Mouse (Mus musculus) retina, embryonic 14.5 days (tissue): Measurements from ENCODE around the gene Klk4.

Source experiments
- DNase-seq: peaks from one replicate; pipeline ENCODE4 v3.0.0-alpha.2; 2015; ENCODE audit warnings: low spot score

Gene Klk4

GRCm38 (mm10) chr7:43880912-43881311 is at the start of gene Klk4:
Klk4 (plus strand) TSS chr7:43881160.
- DNase-seq, result no peak

GRCm38 (mm10) chr7:43841701-43842100 is 39.3 kb upstream of the Klk4 start, which contains the start of gene Klk5:
Klk5 (plus strand) TSS chr7:43841971.
- DNase-seq, result no peak

GRCm38 (mm10) chr7:43843801-43844200 is 37.2 kb upstream of the Klk4 start:
- no peak for DNase-seq

- no peak for DNase-seq
Measured at GRCm38 (mm10) chr7:43851616-43852015, 29.3 kb upstream of the Klk4 start.

- DNase-seq, result no peak
Measured at GRCm38 (mm10) chr7:43854642-43855380, 26.1 kb upstream of the Klk4 start.

GRCm38 (mm10) chr7:43855709-43856108 is 25.3 kb upstream of the Klk4 start:
- DNase-seq, result no peak

- no peak for DNase-seq
Measured at GRCm38 (mm10) chr7:43856307-43856706, 24.7 kb upstream of the Klk4 start.

GRCm38 (mm10) chr7:43857501-43857900 is 23.5 kb upstream of the Klk4 start:
- no peak for DNase-seq

- peak; percentile 41 for DNase-seq
Measured at GRCm38 (mm10) chr7:43860411-43860810, 20.5 kb upstream of the Klk4 start.

- peak; percentile 83 for DNase-seq
Measured at GRCm38 (mm10) chr7:43873237-43873636, 7.7 kb upstream of the Klk4 start.

GRCm38 (mm10) chr7:43873674-43874073 is 7.3 kb upstream of the Klk4 start:
- no peak for DNase-seq

- DNase-seq, result no peak
Measured at GRCm38 (mm10) chr7:43874868-43875375, 6.0 kb upstream of the Klk4 start.

GRCm38 (mm10) chr7:43876444-43876843 is 4.5 kb upstream of the Klk4 start:
- DNase-seq, result no peak

- DNase-seq, result no peak
Measured at GRCm38 (mm10) chr7:43878281-43878680, 2.7 kb upstream of the Klk4 start.

- no peak for DNase-seq
Measured at GRCm38 (mm10) chr7:43882346-43882745, 1.4 kb downstream of the Klk4 start.

- no peak for DNase-seq
Measured at GRCm38 (mm10) chr7:43882811-43883210, 1.9 kb downstream of the Klk4 start.

- DNase-seq, result peak; percentile 71
Measured at GRCm38 (mm10) chr7:43883547-43883946, 2.6 kb downstream of the Klk4 start.

GRCm38 (mm10) chr7:43891365-43891764 is 10.4 kb downstream of the Klk4 start:
- DNase-seq, result no peak

GRCm38 (mm10) chr7:43891788-43892187 is 10.8 kb downstream of the Klk4 start:
- no peak for DNase-seq

- DNase-seq, result peak; percentile 95
Measured at GRCm38 (mm10) chr7:43894836-43895235, 13.9 kb downstream of the Klk4 start.

GRCm38 (mm10) chr7:43914821-43915220 is 33.9 kb downstream of the Klk4 start:
- no peak for DNase-seq

GRCm38 (mm10) chr7:43918426-43918825 is 37.5 kb downstream of the Klk4 start:
- no peak for DNase-seq

- no peak for DNase-seq
Measured at GRCm38 (mm10) chr7:43918871-43919270, 37.9 kb downstream of the Klk4 start.
